Mouse (Mus musculus): ENCODE measurements around the gene Slc35d2. TPM values are rescaled to one million over a fixed set of nuclear protein-coding genes. Genes with fewer than 3 reads are reported as not detected.

The Slc35d2 gene
- 5.5 TPM in 2 replicates for polyA plus RNA-seq (2014; fragmentation: Nextera tagmentation; extraction: Ambion mirVana)

DNA sequence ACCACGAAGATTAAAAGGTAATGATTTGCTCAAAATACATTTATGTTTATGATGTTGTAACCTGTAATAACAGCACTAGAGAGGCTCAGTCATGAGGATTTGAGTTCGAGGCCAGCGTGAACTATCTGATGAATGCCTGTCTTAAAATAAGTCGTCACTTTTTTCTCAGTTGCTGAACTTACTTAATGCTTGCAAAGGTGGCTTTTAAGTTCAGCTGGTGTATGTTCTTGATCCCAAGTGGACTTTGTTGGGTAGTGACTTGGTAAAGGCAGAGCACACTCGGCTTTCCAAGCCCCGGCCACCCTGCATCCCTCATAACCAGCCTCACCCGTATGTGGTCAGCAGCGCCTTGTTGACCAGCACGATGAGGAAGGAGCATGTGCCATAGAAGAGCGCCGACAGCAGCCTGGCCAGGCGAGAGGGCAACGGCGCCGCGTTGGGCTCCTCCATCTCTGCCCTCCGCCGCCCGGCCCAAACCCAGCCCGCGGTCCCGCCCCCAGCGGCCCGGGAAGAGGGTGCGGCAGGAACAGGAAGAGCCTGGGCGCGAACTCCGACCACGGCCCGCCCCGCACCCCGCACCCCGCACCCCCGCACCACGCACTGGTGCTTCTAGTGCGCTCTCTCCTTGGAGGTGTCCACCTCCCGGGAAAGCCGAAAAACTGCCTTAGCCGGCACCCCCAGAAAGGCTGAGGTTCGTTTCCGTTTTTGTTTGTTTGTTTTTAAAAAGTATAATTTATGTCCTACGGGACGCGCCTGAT, at the start of gene Slc35d2:
Gene Slc35d2, minus strand, starts transcription at position 511 of the 758 bp plus-strand sequence.
- peaks cover 7% of the 10 kb centered on the region for H3K36me3 ChIP-seq (ENCODE audit: control insufficient read depth, insufficient read depth, low read length)
- H3K4me3 ChIP-seq (ENCODE audit: low read length): peak within 1 kb of the TSS; percentile 47
- H3K27me3 ChIP-seq (ENCODE audit: control insufficient read depth, insufficient read depth, low read length): no peaks in the 10 kb centered on the region
- H3K9me3 ChIP-seq (ENCODE audit: control insufficient read depth, low read length): no peaks in the 10 kb centered on the region
- ATAC-seq (ENCODE audit: low FRiP score, low TSS enrichment): peak; percentile 78
- peak within 1 kb of the TSS; percentile 74 for H3K4me2 ChIP-seq (replicated peaks; ENCODE audit: low read depth, low read length)
- 9% methylated on average over 40 of the region's 44 CpGs for WGBS
- H3K4me1 ChIP-seq (ENCODE audit: control insufficient read depth, insufficient read depth, low read length): no peaks in the 10 kb centered on the region
- H3K27ac ChIP-seq (ENCODE audit: low read depth, low read length): peak within 1 kb of the TSS; percentile 7; the same call in 1 of the 2 replicates
- peak within 1 kb of the TSS; percentile 68 for H3K9ac ChIP-seq (ENCODE audit: low read depth, low read length)

DNA sequence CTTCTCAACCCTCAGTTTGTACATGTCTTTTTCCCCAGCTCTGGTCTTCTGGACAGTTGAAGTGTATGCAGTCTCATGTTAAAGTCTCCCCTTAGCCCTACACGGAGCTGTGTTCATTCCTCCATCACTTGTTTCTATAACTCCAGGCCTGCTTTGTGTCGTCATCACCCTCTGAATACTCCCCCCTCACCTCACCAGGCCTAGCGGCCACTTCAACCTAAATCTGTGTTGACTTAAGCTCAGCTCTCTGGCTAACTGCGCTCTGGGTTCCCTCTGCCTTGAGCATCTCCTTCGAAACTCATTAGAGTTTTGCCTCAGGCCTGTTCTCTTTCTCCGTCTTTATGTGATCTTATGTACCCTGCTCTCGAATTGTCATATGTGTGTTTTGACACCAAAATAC, 48.8 kb upstream of the Slc35d2 start:
- no peak overlapping the region for H3K4me3 ChIP-seq (ENCODE audit: low read length)
- no peaks in the 10 kb centered on the region for H3K4me1 ChIP-seq (ENCODE audit: control insufficient read depth, insufficient read depth, low read length)
- ATAC-seq (ENCODE audit: low FRiP score, low TSS enrichment): no peak
- H3K9ac ChIP-seq (ENCODE audit: low read depth, low read length): no peak overlapping the region
- no peaks in the 10 kb centered on the region for H3K27me3 ChIP-seq (ENCODE audit: control insufficient read depth, insufficient read depth, low read length)
- H3K36me3 ChIP-seq (ENCODE audit: control insufficient read depth, insufficient read depth, low read length): peaks cover 26% of the 10 kb centered on the region
- H3K9me3 ChIP-seq (ENCODE audit: control insufficient read depth, low read length): no peaks in the 10 kb centered on the region
- H3K4me2 ChIP-seq (replicated peaks; ENCODE audit: low read depth, low read length): no peak overlapping the region
- no peak overlapping the region for H3K27ac ChIP-seq (ENCODE audit: low read depth, low read length)
- WGBS: 83% methylated on average over 7 of the region's 7 CpGs

DNA sequence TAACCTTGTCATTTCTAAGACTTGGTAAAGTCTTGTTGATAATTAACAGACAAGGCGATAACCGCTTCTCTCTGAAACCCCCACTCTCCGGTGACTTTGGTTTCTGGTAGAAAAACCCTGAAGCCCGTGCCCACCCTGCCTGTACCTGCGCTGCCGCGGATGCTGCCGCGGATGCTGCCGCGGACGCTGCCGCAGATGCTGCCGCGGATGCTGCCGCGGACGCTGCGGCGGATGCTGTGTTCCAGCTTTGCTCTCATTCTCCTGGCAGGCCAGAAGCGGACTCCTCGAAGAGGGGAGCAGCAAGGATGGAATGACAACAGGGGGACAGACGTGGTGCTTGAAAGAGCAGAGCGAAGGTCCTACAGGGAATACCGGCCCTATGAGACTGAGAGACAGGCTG, 40.6 kb upstream of the Slc35d2 start:
- no peak overlapping the region for H3K27ac ChIP-seq (ENCODE audit: low read depth, low read length)
- no peak for ATAC-seq (ENCODE audit: low FRiP score, low TSS enrichment)
- H3K4me2 ChIP-seq (replicated peaks; ENCODE audit: low read depth, low read length): no peak overlapping the region
- H3K4me1 ChIP-seq (ENCODE audit: control insufficient read depth, insufficient read depth, low read length): no peaks in the 10 kb centered on the region
- H3K9me3 ChIP-seq (ENCODE audit: control insufficient read depth, low read length): peaks cover 49% of the 10 kb centered on the region
- peaks cover 27% of the 10 kb centered on the region for H3K36me3 ChIP-seq (ENCODE audit: control insufficient read depth, insufficient read depth, low read length)
- no peak overlapping the region for H3K4me3 ChIP-seq (ENCODE audit: low read length)
- 97% methylated on average over 25 of the region's 25 CpGs for WGBS
- no peak overlapping the region for H3K9ac ChIP-seq (ENCODE audit: low read depth, low read length)
- H3K27me3 ChIP-seq (ENCODE audit: control insufficient read depth, insufficient read depth, low read length): no peaks in the 10 kb centered on the region

DNA sequence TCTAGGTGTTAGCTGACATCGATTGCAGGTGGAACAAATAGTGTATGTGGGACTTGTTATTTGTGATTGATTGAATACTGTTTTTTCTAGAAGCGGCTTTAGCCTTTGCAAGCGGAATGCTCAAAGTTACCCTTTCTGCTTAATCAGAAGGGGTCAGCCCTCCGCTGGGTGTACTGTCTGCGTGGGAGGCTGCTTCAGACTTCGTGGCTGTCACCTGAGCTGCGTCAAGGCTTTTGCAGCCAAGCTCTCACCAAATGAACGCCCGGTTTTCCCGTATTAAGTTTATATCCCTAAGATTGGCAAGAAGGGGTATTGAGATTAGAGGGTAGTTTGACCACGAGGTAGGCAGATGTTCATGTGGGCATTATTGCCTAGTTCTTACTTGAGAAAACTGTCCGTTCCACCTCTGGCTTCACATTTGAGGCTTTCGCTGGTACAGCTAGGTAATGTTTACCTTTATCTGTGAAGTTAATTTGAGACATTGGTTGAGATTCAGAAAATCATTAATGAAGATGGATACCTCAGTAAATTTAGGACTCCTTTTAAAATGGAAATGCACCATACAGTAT, 34.1 kb upstream of the Slc35d2 start:
- Histone ChIP-seq H3K9me3 (ENCODE audit: control insufficient read depth, low read length) (peaks cover 7% of the 10 kb centered on the region), H3K27ac (ENCODE audit: low read depth, low read length) (no peak overlapping the region), H3K4me2 (replicated peaks; ENCODE audit: low read depth, low read length) (peak overlapping the region; percentile 96), H3K9ac (ENCODE audit: low read depth, low read length) (peak overlapping the region; percentile 85; the same call in 1 of the 2 replicates), H3K4me3 (ENCODE audit: low read length) (peak overlapping the region; percentile 84), H3K27me3 (ENCODE audit: control insufficient read depth, insufficient read depth, low read length) (0 out of 2 replicates have a peak, but pooled peaks cover 6% of the 10 kb centered on the region), H3K36me3 (ENCODE audit: control insufficient read depth, insufficient read depth, low read length) (no peaks in the 10 kb centered on the region), H3K4me1 (ENCODE audit: control insufficient read depth, insufficient read depth, low read length) (peaks cover 11% of the 10 kb centered on the region; the same call in 1 of the 2 replicates)
- no peak for ATAC-seq (ENCODE audit: low FRiP score, low TSS enrichment)
- WGBS: 22% methylated on average over 13 of the region's 13 CpGs

DNA sequence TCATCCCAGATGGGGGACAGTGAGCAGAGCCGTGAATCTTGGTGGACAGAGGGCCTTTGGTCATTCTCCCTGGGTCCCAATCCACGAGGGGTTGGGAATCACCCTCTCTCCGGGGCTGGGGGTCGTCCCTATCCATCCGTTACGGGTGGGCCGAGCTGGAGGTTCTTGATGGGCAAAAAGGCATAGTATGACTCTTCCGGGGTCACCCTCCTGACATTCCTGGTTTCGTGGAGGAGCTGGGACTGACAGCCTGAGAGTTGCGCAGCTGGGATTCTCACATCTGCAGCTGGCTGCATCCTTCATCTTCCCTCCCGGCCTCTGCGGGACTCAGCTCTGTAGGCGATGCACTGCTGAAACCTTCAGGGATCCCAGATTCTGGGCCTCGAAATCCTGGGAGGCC, 33.5 kb upstream of the Slc35d2 start:
- peaks cover 4% of the 10 kb centered on the region for H3K9me3 ChIP-seq (ENCODE audit: control insufficient read depth, low read length)
- no peak overlapping the region for H3K27ac ChIP-seq (ENCODE audit: low read depth, low read length)
- H3K4me1 ChIP-seq (ENCODE audit: control insufficient read depth, insufficient read depth, low read length): peaks cover 11% of the 10 kb centered on the region; the same call in 1 of the 2 replicates
- H3K4me3 ChIP-seq (ENCODE audit: low read length): peak overlapping the region; percentile 84
- 0 out of 2 replicates have a peak, but pooled peaks cover 6% of the 10 kb centered on the region for H3K27me3 ChIP-seq (ENCODE audit: control insufficient read depth, insufficient read depth, low read length)
- H3K36me3 ChIP-seq (ENCODE audit: control insufficient read depth, insufficient read depth, low read length): no peaks in the 10 kb centered on the region
- WGBS: 3% methylated on average over 14 of the region's 14 CpGs
- H3K4me2 ChIP-seq (replicated peaks; ENCODE audit: low read depth, low read length): peak overlapping the region; percentile 96
- H3K9ac ChIP-seq (ENCODE audit: low read depth, low read length): peak overlapping the region; percentile 85; the same call in 1 of the 2 replicates
- peak; percentile 2; the same call in 1 of the 2 replicates for ATAC-seq (ENCODE audit: low FRiP score, low TSS enrichment)

DNA sequence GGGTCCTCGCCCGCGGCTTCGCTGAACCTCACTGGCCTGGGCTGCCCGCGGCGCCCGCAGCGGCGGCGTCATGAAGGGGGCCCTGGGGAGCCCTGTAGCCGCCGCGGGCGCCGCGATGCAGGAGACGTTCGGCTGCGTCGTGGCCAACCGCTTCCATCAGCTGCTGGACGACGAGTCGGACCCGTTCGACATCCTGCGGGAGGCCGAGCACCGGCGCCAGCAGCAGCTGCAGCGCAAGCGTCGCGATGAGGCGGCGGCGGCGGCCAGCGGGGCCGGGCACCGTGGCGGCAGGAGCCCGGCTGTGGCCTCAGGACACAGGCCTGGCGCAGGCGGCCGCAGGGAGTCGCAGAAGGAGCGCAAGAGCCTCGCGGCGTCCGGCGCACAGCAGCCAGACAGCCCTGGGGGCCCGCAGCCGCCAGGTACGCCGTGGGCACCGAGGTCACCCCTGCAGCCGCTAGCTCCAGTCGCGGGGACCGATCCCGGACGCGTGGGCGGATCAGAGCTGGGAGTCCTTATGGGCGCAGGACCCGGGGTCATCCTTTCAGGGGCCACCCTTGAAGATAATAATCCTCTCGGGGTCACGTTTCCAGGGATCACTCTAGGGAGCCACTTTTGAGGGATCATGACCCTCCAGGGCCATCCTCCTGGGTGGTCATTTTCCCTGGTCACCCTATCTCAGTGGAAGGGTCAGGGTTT, 32.9 kb upstream of the Slc35d2 start:
- H3K4me3 ChIP-seq (ENCODE audit: low read length): peak overlapping the region; percentile 84
- WGBS: under 1% methylated on average over 67 of the region's 71 CpGs
- no peaks in the 10 kb centered on the region for H3K9me3 ChIP-seq (ENCODE audit: control insufficient read depth, low read length)
- H3K36me3 ChIP-seq (ENCODE audit: control insufficient read depth, insufficient read depth, low read length): no peaks in the 10 kb centered on the region
- H3K4me2 ChIP-seq (replicated peaks; ENCODE audit: low read depth, low read length): peak overlapping the region; percentile 96
- peaks cover 11% of the 10 kb centered on the region; the same call in 1 of the 2 replicates for H3K4me1 ChIP-seq (ENCODE audit: control insufficient read depth, insufficient read depth, low read length)
- H3K27ac ChIP-seq (ENCODE audit: low read depth, low read length): peak overlapping the region; percentile 72
- ATAC-seq (ENCODE audit: low FRiP score, low TSS enrichment): peak; percentile 69
- 0 out of 2 replicates have a peak, but pooled peaks cover 6% of the 10 kb centered on the region for H3K27me3 ChIP-seq (ENCODE audit: control insufficient read depth, insufficient read depth, low read length)
- H3K9ac ChIP-seq (ENCODE audit: low read depth, low read length): peak overlapping the region; percentile 85

DNA sequence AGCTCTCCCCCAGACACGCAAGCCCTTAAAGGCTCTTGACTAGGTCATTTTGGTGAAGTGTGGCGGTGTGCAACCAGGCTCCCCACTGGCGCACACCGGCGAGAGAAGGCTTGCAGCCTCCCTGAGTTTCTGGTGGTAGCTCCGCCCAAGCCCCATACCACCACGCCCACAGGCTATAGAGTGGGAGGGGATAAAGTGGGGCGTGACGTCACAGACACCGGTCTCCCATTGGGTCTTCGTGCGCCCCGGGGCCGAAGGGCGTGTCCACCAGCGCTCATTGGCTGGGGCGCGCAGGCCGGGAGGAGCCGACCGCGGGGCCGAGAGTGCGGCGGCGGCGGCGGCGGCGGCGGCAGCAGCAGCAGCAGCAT, 32.4 kb upstream of the Slc35d2 start, which contains the start of gene Habp4:
Gene Habp4, plus strand, starts transcription at position 277 of the 368 bp plus-strand sequence.
- Histone ChIP-seq H3K4me2 (replicated peaks; ENCODE audit: low read depth, low read length) (peak within 1 kb of the TSS; percentile 96), H3K9me3 (ENCODE audit: control insufficient read depth, low read length) (no peaks in the 10 kb centered on the region), H3K27me3 (ENCODE audit: control insufficient read depth, insufficient read depth, low read length) (0 out of 2 replicates have a peak, but pooled peaks cover 6% of the 10 kb centered on the region), H3K4me1 (ENCODE audit: control insufficient read depth, insufficient read depth, low read length) (peaks cover 11% of the 10 kb centered on the region; the same call in 1 of the 2 replicates), H3K27ac (ENCODE audit: low read depth, low read length) (peak within 1 kb of the TSS; percentile 72), H3K9ac (ENCODE audit: low read depth, low read length) (peak within 1 kb of the TSS; percentile 85), H3K4me3 (ENCODE audit: low read length) (peak within 1 kb of the TSS; percentile 84), H3K36me3 (ENCODE audit: control insufficient read depth, insufficient read depth, low read length) (no peaks in the 10 kb centered on the region)
- WGBS: under 1% methylated on average over 23 of the region's 31 CpGs
- ATAC-seq (ENCODE audit: low FRiP score, low TSS enrichment): peak; percentile 99

DNA sequence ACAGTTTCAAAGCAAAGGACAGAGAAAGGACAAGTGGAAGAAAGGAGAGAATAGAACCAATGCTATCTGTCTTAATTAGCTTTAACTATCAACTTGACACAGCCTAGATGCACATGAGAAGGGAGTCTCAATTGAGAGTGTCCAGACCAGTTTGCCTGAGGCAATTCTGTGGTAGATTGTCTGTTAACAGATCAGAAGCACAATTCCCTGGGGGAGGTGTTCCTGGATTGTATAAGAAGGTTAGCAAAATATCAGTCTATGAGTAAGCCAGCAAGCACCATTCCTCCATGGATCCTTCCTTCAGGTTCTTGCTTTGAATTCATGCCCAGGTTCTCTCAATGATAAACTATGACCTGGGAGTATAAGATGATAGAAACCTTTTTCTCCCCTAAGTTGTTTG, 27.8 kb upstream of the Slc35d2 start:
- no peaks in the 10 kb centered on the region for H3K36me3 ChIP-seq (ENCODE audit: control insufficient read depth, insufficient read depth, low read length)
- no peaks in the 10 kb centered on the region for H3K9me3 ChIP-seq (ENCODE audit: control insufficient read depth, low read length)
- no peak for ATAC-seq (ENCODE audit: low FRiP score, low TSS enrichment)
- H3K4me1 ChIP-seq (ENCODE audit: control insufficient read depth, insufficient read depth, low read length): 0 out of 2 replicates have a peak, but pooled peaks cover 4% of the 10 kb centered on the region
- no peak overlapping the region for H3K27ac ChIP-seq (ENCODE audit: low read depth, low read length)
- no peak overlapping the region for H3K9ac ChIP-seq (ENCODE audit: low read depth, low read length)
- H3K4me2 ChIP-seq (replicated peaks; ENCODE audit: low read depth, low read length): no peak overlapping the region
- H3K4me3 ChIP-seq (ENCODE audit: low read length): no peak overlapping the region
- H3K27me3 ChIP-seq (ENCODE audit: control insufficient read depth, insufficient read depth, low read length): 0 out of 2 replicates have a peak, but pooled peaks cover 6% of the 10 kb centered on the region
